Mouse (Mus musculus) embryo, embryonic 10 days (tissue): ENCODE measurements at regions not wholly inside any gene's neighbourhood (a gene's known extent, or its start where the extent isn't known, plus 50 kb on each side); places are given as distances from the start of the nearest gene placed in this dataset.

ENCODE experiments used
- DNase-seq: peaks from one replicate; pipeline ENCODE4 v3.0.0-alpha.2; 2015; ENCODE audit warnings: low spot score

DNA sequence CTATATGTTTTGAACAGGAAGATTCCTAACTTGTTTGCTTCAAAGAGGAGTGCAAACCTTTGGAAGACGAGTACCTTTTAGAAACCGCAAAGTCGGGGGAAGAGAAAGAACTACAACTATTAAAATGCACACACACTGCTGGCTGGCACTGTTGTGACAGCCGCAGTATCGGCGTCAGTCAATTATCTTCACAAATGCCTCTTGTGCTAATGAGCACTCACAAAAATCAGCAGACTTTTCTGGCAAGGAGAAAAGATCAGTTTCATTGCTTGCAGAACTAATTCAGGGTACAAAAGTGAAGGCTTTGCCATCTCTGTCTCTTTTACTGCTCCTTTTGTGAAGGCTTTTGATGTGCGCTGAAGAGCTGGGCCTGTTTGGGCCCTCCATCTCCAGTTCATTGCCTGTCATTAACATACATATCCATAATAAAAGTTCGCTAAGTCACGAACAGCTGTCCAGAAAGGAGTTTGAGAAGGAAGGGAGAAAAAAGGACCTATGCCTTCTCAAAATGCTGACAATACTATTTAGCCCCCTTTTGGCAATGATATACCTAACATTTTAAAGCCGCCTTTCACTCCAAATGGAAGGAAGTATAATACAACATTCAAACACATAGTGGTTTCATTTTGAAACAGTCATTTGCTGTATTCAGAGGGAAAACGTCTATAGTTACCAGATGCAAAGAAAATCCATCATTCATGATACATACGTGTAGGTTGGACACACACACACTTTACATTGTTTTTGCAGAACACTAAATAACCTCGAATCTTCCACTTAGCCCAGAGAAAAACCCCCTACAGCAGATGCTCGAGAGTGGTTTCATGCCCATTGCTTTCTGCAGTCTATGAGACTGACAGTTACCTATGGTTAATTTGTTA lies 186.6 kb upstream of the Sp8 start:
- peak; percentile 47 for DNase-seq

- peak; percentile 87 for DNase-seq
Measured at GRCm38 (mm10) chr12:118650483-118651160, 195.5 kb upstream of the Sp8 start.

DNA sequence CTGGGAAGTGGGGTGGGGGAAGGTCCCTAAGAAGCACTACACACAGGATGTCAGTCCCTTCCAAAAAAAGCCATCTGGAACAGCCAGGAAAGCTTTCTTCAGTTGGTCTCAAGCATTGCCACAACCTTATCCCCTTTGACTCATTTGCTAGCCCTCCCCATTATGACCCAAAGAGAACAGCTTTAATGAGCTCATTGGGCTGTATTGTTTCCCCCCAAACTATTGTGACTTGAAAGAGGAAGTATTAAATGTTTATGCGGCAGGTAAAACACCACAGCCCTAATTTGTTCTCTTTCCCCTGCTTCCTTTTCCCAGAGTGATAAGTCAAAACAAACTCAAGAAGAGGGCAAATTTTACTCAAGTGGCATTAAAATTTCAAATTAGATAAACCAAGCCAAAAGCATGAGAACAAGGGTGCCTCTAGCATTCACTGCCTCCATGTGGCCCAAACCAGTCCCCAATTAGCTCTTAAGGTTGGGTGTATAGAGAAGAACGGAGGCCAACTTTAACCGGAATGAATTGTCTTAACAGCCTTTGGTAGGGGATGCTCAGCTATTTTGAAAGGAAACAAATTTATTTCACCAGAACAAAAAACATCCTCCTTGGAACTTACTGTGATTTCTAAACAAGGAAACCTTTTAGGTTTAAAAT lies 196.7 kb upstream of the Sp8 start:
- DNase-seq: no peak

DNA sequence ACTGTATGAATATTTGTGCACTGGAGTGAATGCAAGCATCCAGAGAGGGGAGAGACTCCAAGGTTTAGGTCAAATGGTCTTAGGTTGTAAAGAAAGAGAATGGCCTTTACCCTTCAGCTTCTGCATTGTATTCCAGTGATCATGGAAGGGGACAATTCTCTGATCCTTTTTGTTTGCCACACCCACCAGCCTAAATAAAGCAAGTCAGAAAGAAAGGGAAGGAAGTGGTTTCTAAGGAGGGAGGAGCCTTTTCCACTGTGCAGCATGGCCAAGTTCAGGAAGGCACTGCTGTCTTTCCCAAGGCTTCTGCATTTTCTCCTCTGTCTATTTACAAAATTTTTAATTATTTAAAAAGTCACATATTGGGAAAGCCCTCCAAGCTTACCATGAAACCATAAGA lies 197.5 kb upstream of the Sp8 start:
- DNase-seq: no peak

DNA sequence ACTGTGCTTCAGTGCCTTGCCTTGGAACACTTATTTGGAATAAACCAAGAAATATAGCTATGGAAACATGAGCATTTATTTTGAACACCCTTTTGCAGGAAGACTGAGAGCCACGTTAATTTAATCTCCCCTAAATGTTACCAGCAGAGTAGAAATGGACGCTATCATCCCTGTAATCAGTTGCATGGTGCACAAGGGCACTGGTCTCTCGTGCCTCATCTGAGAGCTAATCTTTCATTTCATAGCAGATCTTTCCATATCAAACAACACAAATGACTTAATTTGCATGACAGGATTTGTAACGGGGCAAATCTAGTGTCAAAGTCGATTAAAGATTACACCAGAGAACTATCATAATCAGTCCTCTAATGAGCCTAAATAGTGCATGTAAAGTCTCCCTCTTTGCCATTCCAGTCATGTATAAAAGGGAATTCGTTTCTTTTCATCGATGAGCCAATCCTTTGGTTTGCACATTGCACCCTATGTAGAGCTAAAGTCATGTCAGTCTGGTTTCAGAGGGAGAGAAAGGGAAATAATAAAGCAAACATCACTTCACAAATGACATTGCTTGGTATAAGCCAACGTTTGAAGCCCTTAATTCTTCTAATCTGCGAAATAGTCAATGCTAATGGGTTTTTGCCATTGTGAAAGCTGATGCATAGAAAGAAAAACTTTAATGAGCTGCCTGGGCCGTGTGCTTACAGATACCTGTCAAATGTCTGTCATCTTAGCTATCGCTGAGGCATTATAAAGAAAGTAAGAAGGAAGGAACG lies 198.7 kb upstream of the Sp8 start:
- DNase-seq: no peak

DNA sequence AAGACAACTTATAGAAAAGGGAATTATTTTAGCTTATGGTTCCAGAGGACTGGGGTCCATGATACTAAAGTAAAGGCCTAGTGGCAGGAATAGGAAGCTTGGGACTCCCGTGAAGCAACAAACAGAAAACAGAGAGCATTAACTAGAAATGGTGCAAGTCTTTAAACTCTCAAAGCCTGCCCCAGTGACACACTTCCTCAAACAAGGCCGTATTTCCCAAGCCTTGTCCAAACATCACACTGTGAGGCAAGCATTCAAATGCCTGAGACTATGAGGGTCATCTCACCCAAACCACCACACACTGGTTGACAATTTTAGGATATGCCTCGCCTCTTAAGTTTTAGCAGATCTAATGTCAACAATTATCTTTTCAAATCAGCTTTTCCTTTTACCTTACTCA lies 205.2 kb upstream of the Sp8 start:
- no peak for DNase-seq

- no peak for DNase-seq
Measured at GRCm38 (mm10) chr12:118637214-118637613, 208.9 kb upstream of the Sp8 start.

DNA sequence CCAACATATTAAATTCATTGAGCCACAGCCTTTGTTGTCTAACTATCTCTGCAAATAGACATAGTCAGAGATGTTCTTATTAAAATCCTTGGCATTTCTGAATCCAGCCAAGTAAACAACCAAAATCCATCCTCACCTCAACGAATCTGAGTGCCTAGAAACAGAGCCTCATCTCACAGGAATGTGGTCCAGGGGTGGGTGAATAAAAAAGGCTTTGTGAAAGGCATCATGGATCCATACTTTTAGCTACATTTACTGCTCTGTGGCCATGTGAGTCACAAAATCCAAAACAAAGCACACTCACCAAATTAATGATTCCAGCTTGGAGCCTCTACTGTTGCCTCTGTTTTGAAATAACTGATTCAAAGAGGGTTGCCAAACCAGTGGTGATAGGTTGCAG lies 210.7 kb upstream of the Sp8 start:
- DNase-seq: no peak

- DNase-seq: no peak
Measured at GRCm38 (mm10) chr12:118630373-118630772, 215.8 kb upstream of the Sp8 start.

GRCm38 (mm10) chr12:118621697-118622485 lies 224.2 kb upstream of the Sp8 start:
- DNase-seq: no peak

DNA sequence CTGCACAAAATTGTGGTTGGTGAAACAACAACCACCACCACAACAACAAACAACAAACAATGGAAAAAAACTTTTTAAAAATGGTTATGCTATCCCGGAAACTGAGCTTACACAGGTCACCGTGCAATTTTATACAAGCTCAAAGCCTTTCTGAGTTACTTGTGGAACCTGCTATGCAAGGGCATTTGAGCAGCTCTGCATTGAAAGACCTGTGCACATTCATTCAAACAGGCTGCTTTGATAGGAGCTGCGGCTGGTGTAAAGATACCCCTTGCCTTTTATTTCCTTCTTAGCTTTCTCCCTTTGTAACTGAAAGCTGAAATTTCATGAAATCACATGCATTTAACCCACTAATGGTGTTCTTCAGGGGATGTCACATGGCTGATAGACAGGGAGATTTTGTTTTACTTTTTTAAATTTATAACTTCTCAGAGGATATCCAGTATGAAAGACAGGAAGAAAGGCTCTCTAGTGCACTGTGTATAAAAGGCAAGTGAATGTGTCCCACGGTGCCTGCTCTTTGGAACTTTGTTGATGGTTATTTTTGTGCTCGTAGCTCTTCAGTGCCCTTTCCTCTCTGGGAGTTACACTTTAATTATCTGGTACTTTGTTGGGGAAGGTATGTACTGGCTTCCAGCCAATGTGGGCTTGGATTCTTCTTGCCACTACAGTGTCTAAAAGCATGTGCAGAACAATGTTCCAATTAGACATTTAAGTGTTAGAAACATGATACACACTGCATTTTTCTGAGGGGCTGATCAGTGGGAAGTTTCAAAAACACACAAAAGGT lies 225.1 kb upstream of the Sp8 start:
- no peak for DNase-seq

- DNase-seq: peak; percentile 29
Measured at GRCm38 (mm10) chr12:118597015-118597414, 249.1 kb upstream of the Sp8 start.

GRCm38 (mm10) chr12:118594781-118595574 lies 251.2 kb upstream of the Sp8 start:
- peak; percentile 7 for DNase-seq

DNA sequence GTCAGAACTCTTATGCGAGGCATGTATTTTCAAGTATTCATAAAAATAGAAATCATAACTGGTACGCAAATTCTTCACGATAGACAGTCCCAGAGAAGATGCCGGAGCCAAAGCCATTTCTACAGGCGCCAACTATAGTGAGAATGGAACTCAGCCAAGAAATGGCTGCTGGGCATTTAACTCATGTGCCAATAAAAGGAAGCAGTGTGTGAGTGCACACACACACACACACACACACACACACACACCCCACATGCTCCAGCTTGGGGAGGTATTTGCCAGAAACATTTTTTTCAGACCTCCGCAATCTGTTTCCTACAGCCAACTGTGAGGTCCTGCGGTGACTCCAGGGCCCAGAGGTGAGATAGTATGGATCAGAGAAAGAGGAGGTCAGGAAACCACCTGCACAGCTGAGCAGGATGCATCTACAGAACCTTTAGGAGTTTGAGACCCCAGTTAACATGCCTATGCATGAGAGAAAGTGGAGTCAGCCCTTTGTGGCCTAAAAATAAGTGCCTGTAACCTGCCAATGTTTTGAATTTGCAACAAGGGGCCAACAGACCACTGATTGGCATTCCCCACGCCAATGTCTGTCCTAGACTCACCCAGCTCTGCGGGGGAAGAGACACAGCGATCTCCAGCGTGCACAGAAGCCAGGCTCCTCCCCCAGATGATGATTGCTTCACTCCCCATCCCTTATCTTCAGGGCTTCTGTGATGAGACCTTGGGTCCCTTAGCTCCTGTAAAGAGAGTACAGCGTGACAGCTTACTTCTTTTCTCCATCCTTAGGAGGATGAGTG lies 262.1 kb upstream of the Sp8 start:
- DNase-seq: no peak

DNA sequence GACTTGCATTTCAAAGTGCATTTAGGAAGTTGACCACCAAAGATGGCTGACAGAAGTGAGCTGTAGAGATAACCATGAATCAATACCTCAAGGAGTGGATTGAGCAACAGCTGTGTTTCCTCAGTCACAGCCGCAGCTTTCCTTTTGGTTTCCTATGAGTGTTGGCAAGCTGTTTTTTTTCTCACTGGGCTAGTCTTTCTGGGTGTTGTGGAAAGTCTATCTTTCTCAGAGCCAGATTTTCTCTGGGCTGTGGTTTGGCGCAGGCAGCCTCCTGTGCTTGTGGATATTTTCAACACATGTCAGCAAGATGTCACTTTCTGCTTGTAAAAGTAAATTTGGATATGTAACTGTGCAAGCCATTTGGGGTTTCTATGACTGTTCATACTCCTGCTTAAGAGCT lies 268.6 kb upstream of the Sp4 start:
- DNase-seq: no peak

DNA sequence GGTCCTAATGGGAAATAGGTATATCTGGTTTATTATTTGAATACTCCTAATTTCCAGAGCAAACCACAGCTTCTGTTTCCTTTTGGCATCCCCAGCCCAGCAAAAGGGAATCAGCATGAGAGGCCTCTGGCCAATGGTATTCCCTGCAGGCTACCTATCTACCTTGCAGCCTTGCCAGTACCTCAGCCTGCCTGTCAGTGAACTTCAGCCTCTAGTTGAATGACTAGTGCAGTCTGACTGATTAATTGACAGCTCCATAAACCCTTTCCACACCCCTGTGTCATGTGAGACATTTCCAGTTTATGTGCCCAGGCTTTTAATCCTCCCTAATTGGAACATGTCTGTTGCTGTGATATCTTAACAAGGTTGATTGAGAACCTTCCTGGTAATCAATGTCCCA lies 265.4 kb upstream of the Sp4 start:
- no peak for DNase-seq

GRCm38 (mm10) chr12:118564394-118565112 lies 263.3 kb upstream of the Sp4 start:
- no peak for DNase-seq

DNA sequence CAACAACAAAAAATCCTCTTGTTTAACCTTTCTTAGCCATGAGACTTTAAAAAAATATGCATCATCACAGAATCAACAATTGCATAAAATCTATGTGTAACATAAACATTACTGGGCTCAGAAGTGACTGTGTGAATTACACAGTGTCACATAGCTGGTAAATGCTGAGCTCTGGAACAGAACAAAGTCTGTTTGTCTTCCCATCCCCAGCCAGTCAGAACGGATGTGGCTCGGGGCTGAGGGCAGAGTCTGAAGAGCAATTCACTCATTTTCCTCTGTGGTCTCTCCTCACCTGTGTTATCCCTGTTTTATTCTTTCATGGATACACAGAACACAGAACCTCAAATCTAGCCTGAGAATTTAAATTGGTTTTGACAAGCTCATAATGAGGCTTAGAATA lies 261.0 kb upstream of the Sp4 start:
- DNase-seq: peak; percentile 11
